Mouse (Mus musculus): ENCODE measurements at regions not wholly inside any gene's neighbourhood (a gene's known extent, or its start where the extent isn't known, plus 50 kb on each side); places are given as distances from the start of the nearest gene placed in this dataset.

DNA sequence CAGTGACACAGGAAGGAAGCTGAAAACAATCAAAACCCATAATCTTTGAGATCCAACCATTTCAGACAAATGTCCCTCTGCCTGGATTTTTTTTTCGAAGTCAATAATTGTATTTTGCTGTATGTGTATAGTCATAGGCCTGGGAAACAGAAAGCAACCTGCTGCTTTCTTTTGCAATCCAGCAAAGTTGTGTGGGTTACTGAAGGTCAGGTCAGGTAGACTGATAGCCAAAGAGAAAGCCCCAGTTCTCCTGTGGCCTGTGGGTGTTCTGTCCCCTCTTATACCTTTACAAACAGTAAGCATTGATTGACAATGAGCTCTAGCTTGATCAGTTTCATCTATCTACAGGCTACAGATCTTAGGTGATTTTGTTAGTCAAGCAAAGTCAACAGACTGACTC, 66.4 kb downstream of the Foxa2 start:
- H3K27me3 ChIP-seq (ENCODE audit: control insufficient read depth, insufficient read depth, low read length) = no peaks in the 10 kb centered on the region
- H3K9me3 ChIP-seq (ENCODE audit: control insufficient read depth, low read length) = no peaks in the 10 kb centered on the region
- no peak overlapping the region for H3K9ac ChIP-seq (replicated peaks)
- DNase-seq (ENCODE audit: low read depth in 3 of 3, low spot score in 3 of 3) (no peak), ATAC-seq (ENCODE audit: insufficient read depth) (peak; percentile 26; the same call in 1 of the 2 replicates)
- H3K4me2 ChIP-seq (ENCODE audit: low read depth) = no peak overlapping the region
- no peak overlapping the region for H3K4me3 ChIP-seq (ENCODE audit: insufficient read depth in 1 of 2, low read depth in 2 of 2, low read length in 2 of 2)
- H3K36me3 ChIP-seq (replicated peaks; ENCODE audit: control insufficient read depth, insufficient read depth, low read depth) = no peaks in the 10 kb centered on the region
- no peak for TF ChIP-seq CTCF (IDR thresholded peaks at IDR 0.05; ENCODE audit: low read depth)
- no peak for TF ChIP-seq EP300 (IDR thresholded peaks at IDR 0.05; ENCODE audit: low read depth)
- 31% methylated on average over 1 of the region's 1 CpGs for WGBS (ENCODE audit: insufficient replicate concordance)
- H3K27ac ChIP-seq = no peak overlapping the region
- H3K4me1 ChIP-seq (replicated peaks; ENCODE audit: control insufficient read depth in 2 of 2, insufficient read depth in 2 of 2, low read length in 1 of 2) = peaks cover 0 to 5% of the 10 kb centered on the region in 2 experiments; a peak in 2 of 4 replicates

DNA sequence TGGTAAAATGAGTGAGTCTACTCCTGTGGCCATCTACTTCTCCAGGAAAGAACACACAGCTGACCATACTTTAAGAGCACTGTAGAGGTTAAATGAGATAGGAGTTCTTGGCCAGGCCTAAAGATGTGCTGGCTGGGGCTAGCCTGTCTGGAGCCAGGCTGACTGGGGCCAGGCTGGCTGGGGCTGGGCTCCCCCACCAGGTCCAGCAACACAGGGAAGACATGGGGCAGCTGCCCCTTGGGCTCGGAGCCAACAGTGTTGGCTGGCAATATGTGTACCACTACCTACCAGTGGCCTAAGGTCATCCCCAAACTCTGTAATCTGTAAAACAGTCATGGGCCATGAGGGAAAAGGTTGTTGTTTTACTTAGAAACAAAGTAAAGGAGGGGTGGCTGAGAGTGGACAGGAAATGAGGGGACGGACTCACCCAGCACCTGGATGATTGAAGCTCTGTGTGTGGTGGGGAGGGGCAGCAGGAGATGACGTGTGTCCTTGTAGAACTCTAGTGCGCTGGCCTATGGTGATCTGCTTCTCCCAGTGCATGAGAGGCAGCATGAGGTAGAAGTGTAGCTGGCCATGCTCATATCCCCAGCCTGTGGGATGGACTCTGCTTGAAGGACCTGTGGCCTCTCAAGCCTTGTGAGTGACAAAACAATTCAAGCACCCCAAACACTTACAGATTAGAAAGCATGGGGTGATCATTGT, 67.0 kb downstream of the Foxa2 start:
- DNase-seq (ENCODE audit: low read depth in 3 of 3, low spot score in 3 of 3) = no peak
- Histone ChIP-seq H3K9ac (replicated peaks) (no peak overlapping the region), H3K27me3 (ENCODE audit: control insufficient read depth, insufficient read depth, low read length) (no peaks in the 10 kb centered on the region), H3K4me1 (replicated peaks; ENCODE audit: control insufficient read depth in 2 of 2, insufficient read depth in 2 of 2, low read length in 1 of 2) (peaks cover 0 to 3% of the 10 kb centered on the region in 2 experiments; a peak in 1 of 4 replicates), H3K4me3 (ENCODE audit: insufficient read depth in 1 of 2, low read depth in 2 of 2, low read length in 2 of 2) (no peak overlapping the region), H3K27ac (no peak overlapping the region), H3K36me3 (replicated peaks; ENCODE audit: control insufficient read depth, insufficient read depth, low read depth) (no peaks in the 10 kb centered on the region), H3K9me3 (ENCODE audit: control insufficient read depth, low read length) (no peaks in the 10 kb centered on the region), H3K4me2 (ENCODE audit: low read depth) (no peak overlapping the region)
- 61% methylated on average over 4 of the region's 4 CpGs for WGBS (ENCODE audit: insufficient replicate concordance)
- no peak for ATAC-seq (ENCODE audit: insufficient read depth)
- TF ChIP-seq CTCF (IDR thresholded peaks at IDR 0.05; ENCODE audit: low read depth) (no peak), EP300 (IDR thresholded peaks at IDR 0.05; ENCODE audit: low read depth) (no peak)

GRCm38 (mm10) chr2:147979001-147979400, 67.8 kb downstream of the Foxa2 start:
- Histone ChIP-seq H3K4me2 (ENCODE audit: low read depth) (no peak overlapping the region), H3K27me3 (ENCODE audit: control insufficient read depth, insufficient read depth, low read length) (no peaks in the 10 kb centered on the region), H3K27ac (no peak overlapping the region), H3K9me3 (ENCODE audit: control insufficient read depth, low read length) (no peaks in the 10 kb centered on the region), H3K36me3 (replicated peaks; ENCODE audit: control insufficient read depth, insufficient read depth, low read depth) (no peaks in the 10 kb centered on the region), H3K9ac (replicated peaks) (no peak overlapping the region), H3K4me3 (ENCODE audit: insufficient read depth in 1 of 2, low read depth in 2 of 2, low read length in 2 of 2) (no peak overlapping the region), H3K4me1 (replicated peaks; ENCODE audit: control insufficient read depth in 2 of 2, insufficient read depth in 2 of 2, low read length in 1 of 2) (peaks cover 0 to 3% of the 10 kb centered on the region in 2 experiments; a peak in 1 of 4 replicates)
- DNase-seq (ENCODE audit: low read depth in 3 of 3, low spot score in 3 of 3) (no peak), ATAC-seq (ENCODE audit: insufficient read depth) (no peak)
- no peak for TF ChIP-seq EP300 (IDR thresholded peaks at IDR 0.05; ENCODE audit: low read depth)
- no peak for TF ChIP-seq CTCF (IDR thresholded peaks at IDR 0.05; ENCODE audit: low read depth)
- WGBS (ENCODE audit: insufficient replicate concordance) = 58% methylated on average over 1 of the region's 1 CpGs

DNA sequence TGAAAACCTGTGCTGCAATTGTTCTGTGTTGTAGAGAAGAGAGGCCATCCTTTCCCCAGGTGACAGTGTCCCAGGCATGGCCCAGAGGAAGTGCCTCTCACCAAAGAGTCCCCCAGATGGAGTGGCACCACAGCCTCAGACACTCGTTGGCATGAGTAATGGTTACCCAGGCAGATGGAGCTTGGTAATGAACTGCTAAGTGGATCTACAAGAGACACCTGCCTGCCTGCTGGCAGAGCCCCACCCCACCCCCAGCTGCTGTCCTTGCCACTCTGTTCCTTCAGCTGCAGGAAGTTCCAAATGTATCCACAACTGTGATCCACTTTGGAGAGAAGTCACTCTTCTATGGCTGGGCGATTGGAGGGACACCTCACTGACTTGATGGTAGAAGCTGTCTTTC, 72.0 kb downstream of the Foxa2 start:
- H3K27ac ChIP-seq = no peak overlapping the region
- 30% methylated on average over 2 of the region's 2 CpGs for WGBS (ENCODE audit: insufficient replicate concordance)

DNA sequence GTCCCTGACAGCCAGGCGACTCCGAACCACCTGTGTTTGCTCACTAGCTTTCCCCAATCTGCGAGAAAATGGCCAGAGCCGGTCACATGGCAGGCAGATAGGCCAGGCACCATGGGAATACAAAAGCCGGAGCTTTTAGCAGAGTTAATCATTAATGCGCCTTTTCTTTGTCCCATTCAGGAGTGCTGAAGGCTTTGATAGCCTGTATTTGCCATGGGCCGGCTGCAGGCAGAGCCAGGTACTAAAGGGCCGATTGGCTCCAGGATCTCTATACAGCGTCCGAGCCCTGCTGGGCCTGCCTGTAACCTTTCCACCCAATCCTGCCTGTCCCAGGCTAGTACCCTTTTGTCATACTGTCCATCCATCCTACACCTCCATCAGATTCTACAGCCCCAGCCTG, 78.1 kb downstream of the Foxa2 start:
- H3K9ac ChIP-seq (replicated peaks) = no peak overlapping the region
- no peak overlapping the region for H3K4me3 ChIP-seq (ENCODE audit: insufficient read depth in 1 of 2, low read depth in 2 of 2, low read length in 2 of 2)
- peak; percentile 12 to 34 (median 13) for DNase-seq (ENCODE audit: low read depth in 3 of 3, low spot score in 3 of 3)
- H3K4me1 ChIP-seq (replicated peaks; ENCODE audit: control insufficient read depth in 2 of 2, insufficient read depth in 2 of 2, low read length in 1 of 2) = no peaks in the 10 kb centered on the region
- no peaks in the 10 kb centered on the region for H3K36me3 ChIP-seq (replicated peaks; ENCODE audit: control insufficient read depth, insufficient read depth, low read depth)
- peak; percentile 76 for ATAC-seq (ENCODE audit: insufficient read depth)
- H3K4me2 ChIP-seq (ENCODE audit: low read depth) = no peak overlapping the region
- WGBS (ENCODE audit: insufficient replicate concordance) = 53% methylated on average over 10 of the region's 10 CpGs
- no peak overlapping the region for H3K27ac ChIP-seq
- H3K9me3 ChIP-seq (ENCODE audit: control insufficient read depth, low read length) = no peaks in the 10 kb centered on the region
- no peaks in the 10 kb centered on the region for H3K27me3 ChIP-seq (ENCODE audit: control insufficient read depth, insufficient read depth, low read length)
- TF ChIP-seq EP300 (IDR thresholded peaks at IDR 0.05; ENCODE audit: low read depth) (no peak), CTCF (IDR thresholded peaks at IDR 0.05; ENCODE audit: low read depth) (no peak)

More for the DNA sequence above, 72.0 kb downstream of the Foxa2 start:
- no peaks in the 10 kb centered on the region for H3K9me3 ChIP-seq (ENCODE audit: control insufficient read depth, low read length)
- H3K36me3 ChIP-seq (replicated peaks; ENCODE audit: control insufficient read depth, insufficient read depth, low read depth) = no peaks in the 10 kb centered on the region
- no peak for TF ChIP-seq CTCF (IDR thresholded peaks at IDR 0.05; ENCODE audit: low read depth)
- TF ChIP-seq EP300 (IDR thresholded peaks at IDR 0.05; ENCODE audit: low read depth) = no peak
- no peaks in the 10 kb centered on the region for H3K27me3 ChIP-seq (ENCODE audit: control insufficient read depth, insufficient read depth, low read length)
- H3K4me3 ChIP-seq (ENCODE audit: insufficient read depth in 1 of 2, low read depth in 2 of 2, low read length in 2 of 2) = no peak overlapping the region
- no peaks in the 10 kb centered on the region; a peak in 1 of 4 replicates for H3K4me1 ChIP-seq (replicated peaks; ENCODE audit: control insufficient read depth in 2 of 2, insufficient read depth in 2 of 2, low read length in 1 of 2)
- ATAC-seq (ENCODE audit: insufficient read depth) (no peak; the same call in 1 of the 2 replicates), DNase-seq (ENCODE audit: low read depth in 3 of 3, low spot score in 3 of 3) (no peak)
- H3K4me2 ChIP-seq (ENCODE audit: low read depth) = no peak overlapping the region
- H3K9ac ChIP-seq (replicated peaks) = no peak overlapping the region

Data from liver, embryonic 14.5 days (tissue).